Mouse (Mus musculus) mesoderm, embryonic 11.5 days (tissue): Measurements from ENCODE around the gene Dgkd.

ENCODE experiments used
- DNase-seq: peaks from one replicate; pipeline ENCODE4 v3.0.0-alpha.2; 2012; ENCODE audit warnings: low read depth, low spot score

Gene Dgkd

DNA sequence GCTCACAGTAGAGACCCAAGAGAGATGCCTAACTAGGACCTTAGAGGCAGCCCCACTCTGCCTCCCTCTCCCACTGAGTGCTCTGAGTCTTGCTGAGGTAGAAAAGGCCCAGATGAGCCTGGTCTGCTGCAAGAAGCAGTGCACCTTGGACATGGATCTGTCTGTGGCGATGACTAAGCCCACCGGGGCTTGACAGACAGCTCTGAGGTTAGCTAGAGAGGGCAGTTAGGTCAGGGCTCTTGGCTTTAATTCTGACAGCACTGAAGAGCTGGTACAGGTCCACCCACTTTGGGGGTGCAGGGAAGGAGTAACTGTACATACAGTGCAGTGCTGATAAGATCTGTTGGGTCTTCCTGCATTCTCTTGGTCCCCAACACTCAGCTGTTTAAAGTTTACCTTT is 82.5 kb downstream of the Dgkd start:
- DNase-seq: no peak

DNA sequence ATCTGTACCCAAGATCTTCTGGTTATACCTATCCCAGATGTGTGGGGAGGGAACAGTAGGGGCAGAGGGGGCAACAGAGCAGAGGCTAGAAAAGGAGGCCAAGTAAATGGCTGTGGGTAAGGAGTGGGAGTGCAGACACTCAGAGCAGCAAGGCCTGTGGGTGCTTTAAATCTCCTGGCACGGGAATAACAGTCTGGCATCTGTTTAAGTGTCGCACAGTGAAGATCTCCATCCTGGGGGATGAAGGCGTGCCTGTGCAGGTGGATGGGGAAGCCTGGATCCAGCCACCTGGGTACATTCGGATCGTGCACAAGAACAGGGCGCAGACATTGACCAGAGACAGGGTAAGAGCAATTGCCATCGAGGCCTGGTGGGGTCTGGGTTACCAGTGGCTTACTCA is 83.0 kb downstream of the Dgkd start:
- no peak for DNase-seq

GRCm38 (mm10) chr1:87936516-87936915 is 83.4 kb downstream of the Dgkd start:
- DNase-seq: no peak

DNA sequence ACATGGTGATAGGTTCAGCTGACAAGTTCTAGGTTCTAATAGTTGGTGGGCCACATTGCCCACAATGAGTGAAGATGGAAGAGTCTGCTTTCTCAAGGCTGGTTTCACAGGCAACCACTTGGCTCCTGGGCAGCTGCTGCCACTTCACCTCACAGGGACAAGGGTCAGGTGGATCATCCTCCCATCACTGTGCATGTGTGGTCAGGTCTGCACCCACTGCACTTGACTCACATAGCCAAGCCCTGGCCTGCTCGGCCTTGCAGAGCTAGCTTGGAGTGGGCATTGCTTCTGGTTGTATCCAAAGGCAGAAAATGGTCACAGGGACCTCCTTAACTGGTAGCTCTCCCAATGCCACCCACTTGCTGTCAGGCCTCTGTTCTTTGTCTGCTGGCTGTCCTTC is 88.7 kb downstream of the Dgkd start:
- no peak for DNase-seq

DNA sequence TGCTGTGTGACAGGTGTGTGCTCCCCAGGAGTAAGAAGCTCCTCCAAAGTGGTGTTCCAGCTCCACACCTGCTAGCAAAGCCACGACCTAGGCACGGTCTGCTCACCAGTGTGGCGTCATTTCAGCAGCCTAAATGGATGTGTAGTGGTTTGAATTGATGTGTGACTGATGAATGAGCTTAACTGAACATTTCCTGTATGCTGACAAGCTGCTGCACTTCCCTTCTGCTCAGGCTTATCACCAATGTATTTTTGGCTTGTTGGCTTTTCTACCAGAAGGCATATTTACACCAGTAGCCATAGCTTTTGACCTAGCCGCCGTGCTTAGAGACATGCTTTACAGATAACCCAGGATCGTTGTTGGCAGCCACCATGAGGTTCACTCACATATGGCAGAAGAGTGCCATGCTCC is 94.6 kb downstream of the Dgkd start:
- DNase-seq: no peak

GRCm38 (mm10) chr1:87951641-87952040 is 98.6 kb downstream of the Dgkd start:
- no peak for DNase-seq

DNA sequence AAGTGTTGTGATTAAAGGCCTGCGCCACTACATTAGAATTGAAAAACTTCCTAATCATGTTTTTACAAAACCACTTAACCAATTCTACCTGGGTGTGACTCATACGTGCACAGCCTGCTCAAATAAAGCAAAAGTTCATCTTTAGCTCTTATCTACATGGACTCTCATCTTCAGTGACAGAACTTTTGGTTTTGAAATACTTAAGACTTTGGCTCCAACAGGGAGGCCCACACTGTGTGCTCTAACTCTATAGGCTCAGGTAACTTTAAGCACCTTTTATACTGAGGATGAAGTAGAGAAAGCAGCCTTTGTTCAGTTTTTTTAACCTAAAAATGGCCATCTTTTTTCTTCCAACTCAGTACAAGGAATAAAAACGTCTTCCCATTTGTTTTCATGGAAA is 100.0 kb downstream of the Dgkd start:
- DNase-seq: no peak

DNA sequence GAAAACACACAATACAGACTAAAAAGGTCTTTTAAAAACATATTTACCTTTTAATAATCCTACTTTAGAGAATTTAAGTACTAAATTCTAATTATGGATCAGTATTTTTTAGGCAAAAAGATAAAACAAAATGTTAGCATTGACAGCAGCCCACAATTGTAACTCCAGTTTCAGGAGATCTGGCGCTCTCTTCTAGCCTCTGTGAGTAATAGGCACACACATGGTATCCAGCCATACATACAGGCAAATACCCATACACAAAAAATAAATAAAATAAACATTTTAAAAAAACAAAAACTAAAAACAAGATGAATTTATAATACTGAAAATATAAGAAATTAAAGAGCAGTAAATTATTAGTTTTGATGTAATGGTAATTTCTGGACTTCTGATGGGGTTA is 105.8 kb downstream of the Dgkd start:
- no peak for DNase-seq

- DNase-seq: no peak
Observed at GRCm38 (mm10) chr1:87959532-87959931, 106.4 kb downstream of the Dgkd start.

GRCm38 (mm10) chr1:87959998-87960431 is 106.9 kb downstream of the Dgkd start:
- no peak for DNase-seq

DNA sequence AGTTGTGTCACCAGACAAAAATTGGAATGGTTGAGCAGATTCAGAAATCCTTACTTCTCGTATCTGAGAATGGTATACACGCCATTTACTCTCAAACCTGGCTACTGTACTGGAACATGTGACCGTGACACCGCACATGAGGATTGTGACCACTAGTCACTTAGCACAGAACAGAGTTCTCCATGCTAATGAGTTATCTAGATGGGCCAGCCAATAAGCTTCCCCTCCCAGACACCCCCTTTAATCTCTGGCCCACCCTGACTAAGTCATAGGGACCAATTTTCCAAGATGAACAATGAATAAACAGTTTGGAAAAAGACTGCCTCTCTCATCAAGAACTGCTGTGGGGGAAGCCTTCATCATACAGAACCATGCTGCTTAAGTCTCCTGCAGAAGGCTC is 107.7 kb downstream of the Dgkd start:
- no peak for DNase-seq

- DNase-seq: no peak
Observed at GRCm38 (mm10) chr1:87961459-87962167, 108.5 kb downstream of the Dgkd start.

GRCm38 (mm10) chr1:87970381-87970780 is 117.3 kb downstream of the Dgkd start:
- no peak for DNase-seq

GRCm38 (mm10) chr1:87982291-87982690 is 129.2 kb downstream of the Dgkd start:
- DNase-seq: no peak

DNA sequence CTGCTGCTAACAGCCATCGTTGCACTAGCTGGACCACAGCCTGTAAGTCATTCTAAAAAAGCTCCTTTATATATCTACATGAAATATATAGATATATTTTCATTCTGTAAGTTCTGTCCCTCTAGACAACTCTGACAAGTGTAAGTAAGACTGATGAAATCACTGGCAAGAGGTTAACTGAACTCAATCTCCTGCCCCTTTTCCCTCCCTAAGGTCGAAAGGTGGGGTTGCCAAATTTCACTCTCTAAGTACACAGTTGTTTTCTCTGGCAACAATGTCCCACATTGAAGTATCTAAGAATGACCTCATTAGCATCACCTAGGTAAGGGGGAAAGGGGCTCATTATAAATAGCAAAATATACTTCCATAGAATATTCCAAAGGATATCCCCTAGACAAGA is 139.6 kb downstream of the Dgkd start:
- no peak for DNase-seq
